Mouse (Mus musculus) brown adipose tissue, adult 24 weeks (tissue): ENCODE data around the gene Dicer1. TPM values are rescaled to one million over a fixed set of nuclear protein-coding genes. Genes with fewer than 3 reads are reported as not detected.
"Not testable (repeated sequence)": the region's sequence is repeated elsewhere in the genome, so short reads cannot be mapped to it uniquely, and the experiment has no call there.

Experiments used
- H3K27ac ChIP-seq: fragments of 200-500 bp; replicated peaks from 2 replicates; pipeline ENCODE4 v1.5.1; 2012; ENCODE audit warnings: low read depth, mild to moderate bottlenecking, low read length
- H3K4me1 ChIP-seq: fragments of 200-500 bp; 2 replicates; pipeline ENCODE4 v1.6.1; 2012; ENCODE audit warnings: low read length, mixed read lengths; ENCODE audit not compliant: control insufficient read depth, insufficient read depth, insufficient read length
- H3K4me3 ChIP-seq: fragments of 200-500 bp; 2 replicates; pipeline ENCODE4 v1.5.1; 2012; ENCODE audit warnings: low read depth, mild to moderate bottlenecking, low read length, moderate library complexity; ENCODE audit not compliant: insufficient read depth
- polyA plus RNA-seq: library from polyadenylated mRNA; stranded (reverse); fragments of >200 nt; gene quantifications from 2 replicates; pipeline ENCODE4 v1.2.4, GENCODE M21; 2012; ENCODE audit not compliant: missing spikeins, insufficient read depth, insufficient read length

Dicer1 gene
- polyA plus RNA-seq, 1 experiment = 13.2 TPM

- Histone ChIP-seq H3K4me3 (no peak overlapping the region), H3K27ac (no peak overlapping the region), H3K4me1 (peaks cover 18% of the 10 kb centered on the region)
Observed at GRCm38 (mm10) chr12:104753686-104754085, 1.9 kb upstream of the Dicer1 start.

GRCm38 (mm10) chr12:104751331-104751813, 380 bp downstream of the Dicer1 start:
- Histone ChIP-seq H3K27ac (peak overlapping the region; percentile 55), H3K4me1 (peaks cover 23% of the 10 kb centered on the region), H3K4me3 (peak overlapping the region; percentile 91)

- Histone ChIP-seq H3K4me1 (peaks cover 23% of the 10 kb centered on the region), H3K4me3 (no peak overlapping the region), H3K27ac (no peak overlapping the region)
Observed at GRCm38 (mm10) chr12:104748946-104749345, 2.8 kb downstream of the Dicer1 start.

GRCm38 (mm10) chr12:104747252-104747651, 4.5 kb downstream of the Dicer1 start:
- Histone ChIP-seq H3K4me3 (no peak overlapping the region), H3K4me1 (peaks cover 25% of the 10 kb centered on the region), H3K27ac (no peak overlapping the region)

- no peak overlapping the region for H3K4me3 ChIP-seq
Observed at GRCm38 (mm10) chr12:104746601-104747000, 5.2 kb downstream of the Dicer1 start.

GRCm38 (mm10) chr12:104743687-104744086, 8.1 kb downstream of the Dicer1 start:
- Histone ChIP-seq H3K4me1 (peaks cover 19% of the 10 kb centered on the region; the same call in 1 of the 2 replicates), H3K4me3 (no peak overlapping the region), H3K27ac (no peak overlapping the region)

More at GRCm38 (mm10) chr12:104746601-104747000, 5.2 kb downstream of the Dicer1 start:
- H3K4me1 ChIP-seq = peaks cover 28% of the 10 kb centered on the region
- no peak overlapping the region for H3K27ac ChIP-seq

- Histone ChIP-seq H3K4me1 (peaks cover 13% of the 10 kb centered on the region; the same call in 1 of the 2 replicates), H3K27ac (no peak overlapping the region), H3K4me3 (no peak overlapping the region)
Observed at GRCm38 (mm10) chr12:104742247-104742646, 9.5 kb downstream of the Dicer1 start.

DNA sequence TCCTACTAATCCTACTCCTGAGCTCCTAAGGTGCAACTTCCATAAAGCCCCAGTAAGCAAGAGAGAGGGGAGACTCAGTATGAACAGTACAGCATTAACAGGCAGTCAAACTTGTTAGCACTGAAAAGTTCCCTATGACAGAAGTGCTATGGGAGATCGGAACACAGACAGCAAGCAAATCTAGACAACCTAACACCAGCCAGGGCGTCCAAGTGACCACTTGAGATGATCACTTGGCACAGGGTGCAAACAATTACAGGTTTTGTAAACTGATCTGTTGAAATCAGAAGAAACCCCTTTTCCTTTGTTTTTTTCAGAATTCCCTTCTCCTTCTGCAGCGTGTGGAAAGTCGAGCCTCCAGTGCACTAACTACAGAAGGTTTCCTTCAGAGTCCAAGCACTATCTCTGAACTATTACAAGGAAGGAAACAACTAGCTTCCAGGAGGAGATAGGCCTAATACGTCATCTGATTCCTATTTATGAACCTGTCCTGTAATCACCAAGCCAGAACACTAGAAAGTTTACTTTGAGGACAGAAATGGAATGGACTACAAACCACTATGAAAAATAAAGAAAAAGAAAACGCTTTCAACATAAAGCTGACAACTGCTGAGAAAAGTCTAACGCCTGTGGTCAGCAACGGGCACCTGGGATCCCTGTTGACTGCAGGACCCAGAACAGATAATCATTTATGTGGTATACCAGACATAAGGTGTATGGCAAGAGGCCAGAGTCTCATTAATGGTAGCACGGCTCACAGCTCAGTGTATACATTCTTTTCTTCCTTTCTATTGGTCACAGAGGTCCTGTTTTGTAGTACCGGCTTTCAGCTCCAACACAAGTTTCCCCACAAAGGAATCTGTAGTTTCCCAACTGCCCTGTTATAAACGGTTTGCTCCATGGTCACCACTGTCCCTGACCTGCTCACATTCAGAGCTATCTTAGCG, 10.6 kb downstream of the Dicer1 start:
- Histone ChIP-seq H3K4me1 (peaks cover 13% of the 10 kb centered on the region; the same call in 1 of the 2 replicates), H3K4me3 (no peak overlapping the region), H3K27ac (no peak overlapping the region; the same call in 1 of the 2 replicates)

DNA sequence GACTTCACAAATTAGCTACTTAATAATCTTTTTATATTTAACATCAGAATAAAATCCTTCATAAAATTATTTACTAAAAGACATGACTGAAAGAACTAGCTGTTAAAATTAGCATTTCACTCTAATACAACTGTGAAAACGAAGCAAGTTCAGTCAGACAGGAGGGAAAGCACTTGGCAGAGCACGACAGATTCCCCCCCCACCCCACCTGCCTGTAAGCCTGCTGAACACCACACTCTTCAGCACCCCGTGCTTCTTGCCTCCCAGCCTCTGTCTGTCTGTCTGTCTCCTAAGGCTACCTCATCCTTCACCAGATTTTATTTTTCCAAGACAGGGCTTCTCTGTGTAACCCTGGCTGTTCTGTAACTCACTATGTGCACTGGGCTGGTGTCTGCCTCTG, 12.8 kb downstream of the Dicer1 start:
- no peak overlapping the region for H3K4me3 ChIP-seq
- H3K27ac ChIP-seq = no peak overlapping the region
- peaks cover 13% of the 10 kb centered on the region; the same call in 1 of the 2 replicates for H3K4me1 ChIP-seq

- H3K4me1 ChIP-seq = peaks cover 13% of the 10 kb centered on the region; the same call in 1 of the 2 replicates
- no peak overlapping the region for H3K27ac ChIP-seq
- H3K4me3 ChIP-seq = no peak overlapping the region
Observed at GRCm38 (mm10) chr12:104738446-104738845, 13.3 kb downstream of the Dicer1 start.

- Histone ChIP-seq H3K27ac (no peak overlapping the region), H3K4me1 (peaks cover 10% of the 10 kb centered on the region; the same call in 1 of the 2 replicates), H3K4me3 (no peak overlapping the region)
Observed at GRCm38 (mm10) chr12:104737666-104738065, 14.1 kb downstream of the Dicer1 start.

DNA sequence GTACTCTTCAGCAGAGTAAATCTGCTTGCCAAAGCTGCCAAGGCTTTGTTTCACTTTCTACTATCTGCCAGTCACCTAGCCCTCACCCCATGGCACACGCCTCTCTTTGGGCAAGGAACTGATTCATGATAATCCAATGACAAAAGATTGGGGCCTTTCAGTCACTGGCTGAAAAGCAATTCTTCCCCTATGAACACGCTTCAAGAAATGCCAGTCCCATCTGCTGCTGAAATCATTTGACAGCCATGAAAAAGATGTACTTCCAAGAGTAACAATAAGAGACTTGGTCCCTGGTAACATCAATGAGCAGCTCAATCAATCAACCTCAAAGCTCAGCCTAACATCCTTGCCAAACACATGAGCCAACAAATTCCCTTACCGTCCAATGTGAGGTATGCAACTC, 15.8 kb downstream of the Dicer1 start:
- no peak overlapping the region for H3K4me3 ChIP-seq
- peaks cover 2% of the 10 kb centered on the region; the same call in 1 of the 2 replicates for H3K4me1 ChIP-seq
- no peak overlapping the region for H3K27ac ChIP-seq

DNA sequence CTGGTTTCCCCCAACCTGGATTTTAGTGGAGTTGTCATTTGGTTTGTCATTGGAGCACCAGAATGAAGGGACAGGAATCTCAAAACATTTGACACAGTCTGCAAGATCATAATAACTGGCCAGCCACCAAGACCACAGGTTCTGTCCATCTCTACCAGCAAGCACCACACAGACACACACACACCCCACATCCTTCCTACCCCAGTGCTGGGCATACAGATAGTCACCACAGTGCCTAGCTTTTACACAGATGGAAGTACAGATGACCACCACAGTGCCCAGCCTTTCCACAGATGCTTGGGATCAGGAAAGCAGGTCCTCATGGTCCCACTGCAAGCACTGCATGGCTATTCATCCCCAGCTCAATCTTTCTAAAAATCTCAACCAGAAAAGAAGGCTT, 18.6 kb downstream of the Dicer1 start:
- Histone ChIP-seq H3K4me1 (no peaks in the 10 kb centered on the region), H3K4me3 (no peak overlapping the region), H3K27ac (no peak overlapping the region)

DNA sequence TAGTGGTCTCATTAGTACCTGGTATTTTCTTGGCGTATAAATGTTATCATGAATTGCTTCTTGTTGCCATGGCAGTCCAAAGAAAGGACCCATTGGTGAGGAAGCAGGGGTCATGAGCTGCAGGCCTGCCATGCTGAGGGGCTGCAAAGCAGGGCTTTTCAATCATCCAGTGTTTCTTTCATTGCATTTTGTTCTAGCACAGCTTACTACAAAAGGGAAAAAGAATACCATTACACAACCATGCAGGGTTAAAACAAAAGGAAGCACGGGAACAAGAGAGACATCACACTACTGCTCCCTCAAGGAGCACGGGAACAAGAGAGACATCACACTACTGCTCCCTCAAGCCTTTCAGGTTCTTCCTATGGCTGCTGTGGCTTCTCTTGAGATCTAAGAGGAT, 20.0 kb downstream of the Dicer1 start:
- no peak overlapping the region for H3K4me3 ChIP-seq
- H3K27ac ChIP-seq = no peak overlapping the region
- H3K4me1 ChIP-seq = no peaks in the 10 kb centered on the region

- H3K4me3 ChIP-seq, H3K27ac ChIP-seq, H3K4me1 ChIP-seq: not testable (repeated sequence)
Observed at GRCm38 (mm10) chr12:104726436-104726835, 25.3 kb downstream of the Dicer1 start.
